Mouse (Mus musculus): ENCODE measurements at regions not wholly inside any gene's neighbourhood (a gene's known extent, or its start where the extent isn't known, plus 50 kb on each side); places are given as distances from the start of the nearest gene placed in this dataset.

DNA sequence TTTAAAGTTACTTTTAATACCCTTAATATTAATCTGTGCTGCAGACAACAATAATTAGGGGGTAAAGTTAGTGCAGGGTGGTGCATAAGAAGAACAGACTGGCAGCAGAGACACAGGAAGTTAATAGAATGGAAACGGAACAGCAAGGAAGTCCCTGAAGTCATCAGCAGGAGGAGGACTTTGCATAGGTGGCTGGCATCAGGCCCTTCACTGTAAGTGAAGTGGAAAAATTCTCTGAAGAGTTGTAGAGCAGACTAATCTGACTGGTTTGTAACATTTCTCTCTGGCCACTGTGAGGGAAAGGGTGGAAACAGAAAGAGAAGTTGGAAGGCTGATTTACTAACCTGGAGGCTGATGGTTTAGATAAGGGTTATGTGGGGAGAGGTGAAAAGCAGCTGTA, 195.5 kb upstream of the Prdm1 start:
- DNase-seq = no peak

DNA sequence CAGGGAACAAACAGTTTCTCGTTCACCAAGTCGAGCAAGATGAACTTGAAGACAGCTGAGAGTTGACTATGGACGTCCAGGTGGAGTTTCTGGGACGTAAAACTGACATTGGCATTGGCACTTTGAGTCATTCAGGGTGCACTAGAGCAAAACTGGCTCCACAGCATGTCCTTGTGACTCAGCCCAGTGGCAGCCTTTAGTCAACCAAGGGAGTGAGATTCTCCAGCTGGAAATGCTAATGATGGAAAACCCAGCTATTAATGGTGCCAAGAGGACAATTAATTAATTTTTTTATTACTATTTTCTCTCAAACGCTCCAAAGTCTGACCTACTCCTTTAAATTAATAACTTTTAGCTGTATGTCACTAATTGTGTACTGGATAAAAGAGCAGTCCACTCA, 195.0 kb upstream of the Prdm1 start:
- DNase-seq = no peak

DNA sequence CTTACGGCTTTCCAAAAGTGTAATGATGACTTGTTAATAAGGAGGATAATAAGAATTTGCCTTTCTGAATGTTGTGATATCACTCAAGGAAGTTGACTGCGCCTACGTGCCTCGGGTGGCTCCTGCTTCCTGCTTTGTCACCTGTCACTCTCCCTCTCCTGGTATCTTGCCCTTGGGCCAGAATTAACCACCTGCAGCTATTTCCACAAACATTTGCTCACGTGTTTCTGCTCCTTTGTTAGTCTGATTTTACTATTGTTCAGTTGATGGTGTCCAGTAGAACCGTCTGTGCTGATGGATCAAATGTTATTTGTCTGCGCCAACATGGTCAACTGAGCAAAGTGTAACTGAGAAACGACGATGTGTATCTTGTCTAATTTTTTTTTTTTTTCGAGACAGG, 193.4 kb upstream of the Prdm1 start:
- DNase-seq = no peak

DNA sequence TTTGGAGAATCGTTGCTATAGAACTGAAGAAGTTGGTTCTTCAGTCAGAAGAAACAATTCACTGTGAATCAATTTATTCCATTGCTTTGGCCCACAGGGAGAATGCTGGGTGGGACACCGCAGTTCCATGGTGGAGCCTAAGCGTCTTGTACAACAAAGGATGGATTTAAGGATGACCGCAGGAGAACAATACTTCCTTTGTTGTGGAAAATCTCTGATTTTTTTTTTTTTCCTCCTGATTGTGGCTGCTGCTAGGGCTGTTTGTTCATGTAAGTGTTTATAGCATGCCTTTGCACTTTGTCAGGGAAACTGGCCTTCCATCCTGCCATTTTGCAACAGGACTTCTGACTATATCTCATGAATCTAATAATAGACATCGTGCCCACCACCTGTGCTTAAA, 188.3 kb upstream of the Prdm1 start:
- no peak for DNase-seq

DNA sequence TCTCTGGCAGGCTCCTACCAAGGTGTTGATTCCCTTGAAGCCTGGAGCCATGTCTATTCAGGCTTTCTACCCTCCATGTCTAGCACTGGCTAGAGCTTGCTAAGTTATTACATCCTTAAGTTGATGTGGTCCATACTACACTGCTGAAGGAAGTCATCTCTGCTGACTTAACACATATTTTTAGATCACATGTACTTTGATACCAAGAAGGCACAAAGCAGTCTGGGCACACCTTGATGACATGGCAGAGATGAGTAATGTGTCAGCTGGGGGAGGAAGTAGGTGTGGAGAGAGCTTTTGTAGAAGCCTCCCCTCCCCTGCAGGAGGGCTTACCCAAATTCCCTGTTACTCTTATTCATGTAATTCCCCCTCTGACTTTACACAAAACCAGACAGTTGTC, 187.6 kb upstream of the Prdm1 start:
- no peak for DNase-seq

DNA sequence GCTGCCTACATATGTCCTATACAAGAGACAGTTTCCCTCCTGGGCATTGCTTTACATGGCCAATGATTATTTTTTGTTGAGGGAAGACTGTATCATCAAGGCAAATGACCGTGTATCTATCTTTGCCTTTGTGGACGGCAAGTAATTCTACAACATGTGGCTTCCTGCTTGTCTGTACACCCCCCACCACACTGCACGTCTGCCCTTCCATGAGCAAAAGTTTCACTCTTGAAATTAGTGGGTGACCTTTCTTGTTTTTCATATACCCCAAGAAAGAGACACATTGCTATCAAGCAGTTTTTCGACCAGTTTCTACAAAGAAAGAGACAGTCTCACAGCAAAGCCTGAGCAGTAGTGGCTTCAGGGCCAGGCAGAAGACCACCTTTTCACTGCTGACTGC, 180.5 kb upstream of the Prdm1 start:
- DNase-seq = no peak

DNA sequence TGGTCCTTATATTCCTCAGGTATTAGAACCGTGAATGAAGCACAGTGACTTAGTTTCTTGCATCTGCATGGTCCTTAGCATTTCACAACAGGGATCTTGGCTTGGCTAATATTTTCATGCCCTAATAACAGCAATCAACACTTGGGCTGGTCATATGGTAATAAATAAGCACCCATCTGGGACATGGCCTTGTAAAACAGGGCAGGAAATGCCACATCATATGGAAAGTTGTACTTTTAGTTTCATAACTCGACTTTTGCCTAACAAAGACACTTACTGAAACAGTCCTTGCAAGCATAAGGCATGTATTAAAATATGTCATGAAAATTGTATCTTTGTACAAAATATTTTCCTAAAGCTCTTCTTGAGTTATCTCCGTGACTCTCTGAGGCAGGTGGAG, 175.8 kb upstream of the Prdm1 start:
- DNase-seq = no peak

DNA sequence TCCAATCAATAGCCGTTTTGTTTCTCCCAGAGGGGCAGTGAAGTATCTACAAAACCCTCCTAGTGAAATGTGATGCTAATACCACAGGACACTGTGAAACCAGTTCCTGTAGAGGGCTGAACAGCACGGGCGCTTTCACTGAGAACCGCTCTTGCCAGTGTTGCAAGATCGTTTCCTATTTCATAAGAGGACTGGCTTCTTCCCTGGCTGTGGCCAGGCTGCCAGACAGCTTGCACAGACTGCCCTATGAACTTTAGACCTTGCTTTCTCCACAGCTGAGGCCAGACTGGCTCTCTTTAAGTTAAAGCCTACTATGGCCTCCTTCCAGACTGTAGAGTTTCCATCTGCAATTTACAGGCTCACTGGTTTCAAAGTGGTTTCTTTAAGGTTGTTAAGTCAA, 173.8 kb upstream of the Prdm1 start:
- no peak for DNase-seq

DNA sequence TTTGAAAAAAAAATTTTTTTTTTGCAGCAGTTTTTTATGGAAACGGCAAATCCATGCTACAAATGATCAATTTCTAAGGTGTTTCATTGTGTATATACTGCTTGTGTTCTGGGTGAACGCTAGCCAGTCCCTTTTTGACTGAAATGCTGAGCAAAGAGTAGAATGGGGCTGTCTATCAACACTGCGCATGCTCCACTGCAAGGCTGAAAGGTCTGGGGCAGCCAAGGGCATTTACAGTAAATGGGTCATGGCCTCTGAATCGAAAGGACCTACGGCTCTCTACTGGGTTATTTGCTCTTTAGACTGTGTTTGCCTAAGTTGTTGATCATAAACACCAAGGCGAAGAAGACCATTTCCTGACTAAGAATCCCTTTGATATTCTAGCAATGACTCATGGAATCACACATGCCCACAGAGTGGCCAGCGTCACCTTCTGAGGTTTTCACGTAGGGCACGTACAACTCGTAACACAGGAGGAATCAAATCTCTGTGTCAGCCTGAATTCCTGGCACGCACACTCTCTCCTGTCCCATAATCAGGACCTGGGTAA, 171.8 kb upstream of the Prdm1 start:
- no peak for DNase-seq

DNA sequence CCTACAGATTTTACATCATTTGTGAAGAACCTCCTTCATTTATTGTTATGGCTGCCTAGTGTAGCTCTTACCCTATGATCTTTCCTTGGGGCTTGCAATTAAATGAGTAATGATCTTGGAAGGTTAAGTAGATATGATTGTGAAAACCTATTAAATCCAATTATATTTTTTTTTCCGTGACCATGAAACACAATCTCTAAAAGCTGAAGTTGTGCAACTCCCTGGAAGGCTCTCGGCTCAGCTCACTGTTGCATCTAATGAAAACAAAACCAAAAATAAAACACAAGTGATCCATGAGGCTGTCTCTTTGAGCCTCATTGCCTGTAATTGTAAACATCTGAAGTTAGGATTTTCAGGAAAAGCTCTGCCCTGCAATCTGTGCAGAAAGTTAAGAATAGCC, 169.7 kb upstream of the Prdm1 start:
- no peak for DNase-seq

DNA sequence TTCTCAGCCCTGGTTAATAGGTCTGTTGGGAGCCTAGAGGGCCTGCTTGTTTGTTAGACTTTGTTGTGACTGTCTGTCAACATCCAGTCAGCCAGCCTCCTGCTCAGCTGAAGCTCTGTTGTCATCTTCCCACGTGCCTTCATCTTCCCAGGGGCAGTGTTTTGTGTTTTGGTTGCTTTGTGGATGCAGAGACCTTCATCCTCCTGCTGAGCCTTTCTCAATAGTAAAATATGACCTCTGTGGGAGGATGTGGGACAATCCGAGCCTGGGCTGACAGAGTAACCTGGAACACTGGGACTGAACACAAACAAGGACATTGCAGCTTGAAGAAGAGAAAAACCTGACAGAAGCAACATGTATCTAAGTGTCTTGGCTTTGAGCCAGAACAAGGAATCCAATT, 168.7 kb upstream of the Prdm1 start:
- no peak for DNase-seq

DNA sequence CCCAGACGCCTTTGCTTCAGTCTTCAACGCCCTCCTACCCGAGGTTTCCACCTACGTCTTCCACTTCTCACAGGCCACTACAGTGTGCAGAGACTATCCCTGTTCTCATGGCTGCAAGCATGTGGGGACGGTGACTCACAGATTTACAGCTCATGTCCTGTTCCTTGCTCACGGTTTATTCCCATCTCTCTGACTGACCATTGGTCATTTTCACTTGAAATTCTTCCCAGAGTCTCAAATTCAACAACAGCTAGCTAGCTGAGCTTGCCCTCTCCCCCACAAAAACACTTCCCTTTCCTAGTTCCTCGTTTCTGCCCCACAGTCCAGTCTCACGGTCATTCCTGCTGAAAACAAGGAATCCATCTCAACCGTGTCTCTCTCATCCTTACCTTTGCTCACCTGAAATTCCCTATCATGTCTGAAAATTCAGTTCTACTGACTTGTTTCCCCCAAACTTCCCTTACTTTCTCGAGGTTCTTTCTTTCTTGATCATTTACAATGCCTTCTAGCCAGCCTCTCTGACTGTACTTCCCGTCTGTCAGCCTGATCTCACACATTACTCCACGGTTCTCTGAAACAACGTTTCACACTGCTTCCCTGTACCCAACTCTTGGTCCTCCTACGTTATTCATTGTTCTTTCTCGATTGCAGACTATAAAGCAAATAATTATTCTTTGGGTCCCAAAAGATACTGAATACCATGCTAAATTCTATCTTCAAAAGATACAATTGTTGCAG, 163.5 kb upstream of the Prdm1 start:
- no peak for DNase-seq

DNA sequence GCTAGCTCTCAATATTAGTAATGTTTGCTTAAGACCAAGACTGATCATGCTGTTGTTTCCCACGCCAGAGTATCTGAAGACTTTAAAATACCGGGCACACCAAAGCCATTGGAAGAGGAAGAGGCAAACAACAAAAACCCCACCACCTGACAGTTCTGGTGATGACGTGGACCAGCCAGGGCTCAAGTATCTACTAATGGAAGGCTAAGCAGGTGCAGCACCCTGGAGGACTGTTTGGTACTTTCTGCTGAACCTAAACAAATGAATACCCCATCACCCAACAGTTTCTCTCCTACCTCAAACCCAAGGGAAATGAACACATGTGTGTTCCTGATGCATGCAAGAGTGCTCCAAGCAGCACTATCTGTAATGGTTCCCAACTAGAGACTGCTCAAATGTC, 160.3 kb upstream of the Prdm1 start:
- DNase-seq = no peak

DNA sequence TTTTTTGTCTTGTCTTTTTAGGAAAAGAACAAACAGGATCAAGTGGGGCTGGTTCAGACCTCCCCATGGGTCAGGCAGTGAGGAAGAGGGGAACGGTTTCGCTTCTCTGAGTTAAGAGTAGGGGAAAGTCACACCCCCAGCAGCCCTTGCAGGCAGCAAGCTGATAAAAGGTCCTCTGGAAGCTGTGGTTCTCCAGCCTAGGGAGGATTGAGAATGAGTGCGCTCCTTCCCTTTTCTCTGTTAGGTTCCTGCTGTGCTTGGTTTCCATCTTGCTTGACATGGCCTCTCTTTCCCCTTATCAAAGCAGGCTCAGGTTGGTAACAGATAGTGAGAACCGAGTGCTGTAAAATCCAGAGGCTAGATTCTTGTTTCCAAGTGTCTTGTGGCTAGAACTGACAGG, 157.8 kb upstream of the Prdm1 start:
- DNase-seq = no peak

DNA sequence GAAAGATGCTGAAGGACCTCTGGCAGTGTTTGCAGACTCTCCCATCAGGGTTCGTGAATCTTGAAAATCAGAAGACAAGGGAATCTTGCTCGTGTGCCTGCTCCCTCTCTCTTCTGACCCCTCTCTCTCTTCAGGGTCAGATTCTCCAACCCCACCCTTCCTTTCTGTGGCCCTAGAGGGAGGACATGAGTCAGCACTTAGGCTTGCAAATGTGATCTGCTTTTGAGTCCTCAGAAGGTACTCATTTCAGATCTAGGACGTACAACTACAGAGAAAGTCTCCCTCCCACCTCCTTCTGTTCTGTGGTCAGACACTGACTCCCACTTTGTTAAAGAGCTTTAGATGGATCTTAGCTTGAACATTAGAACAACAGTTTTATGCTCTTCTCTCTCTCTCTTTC, 156.9 kb upstream of the Prdm1 start:
- no peak for DNase-seq

DNA sequence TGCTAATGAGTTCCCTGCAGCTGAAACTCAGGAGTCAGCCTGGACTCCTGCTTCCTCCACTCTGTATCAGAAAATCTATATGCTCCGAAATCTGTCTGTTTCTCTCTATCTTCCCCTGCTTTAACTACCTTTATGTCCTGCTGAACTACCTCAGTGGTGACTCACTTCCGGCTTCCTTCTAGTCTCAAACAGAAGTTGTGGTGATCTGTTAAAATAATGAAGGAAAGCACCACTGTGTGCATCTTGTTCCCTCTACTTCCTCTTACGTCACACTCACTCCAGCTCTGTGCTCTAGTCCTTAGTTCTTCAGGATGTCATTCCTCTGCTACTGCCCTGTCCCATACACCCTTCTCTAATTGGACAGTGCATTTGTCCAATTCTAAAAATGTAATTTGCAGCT, 148.2 kb upstream of the Prdm1 start:
- DNase-seq = no peak

DNA sequence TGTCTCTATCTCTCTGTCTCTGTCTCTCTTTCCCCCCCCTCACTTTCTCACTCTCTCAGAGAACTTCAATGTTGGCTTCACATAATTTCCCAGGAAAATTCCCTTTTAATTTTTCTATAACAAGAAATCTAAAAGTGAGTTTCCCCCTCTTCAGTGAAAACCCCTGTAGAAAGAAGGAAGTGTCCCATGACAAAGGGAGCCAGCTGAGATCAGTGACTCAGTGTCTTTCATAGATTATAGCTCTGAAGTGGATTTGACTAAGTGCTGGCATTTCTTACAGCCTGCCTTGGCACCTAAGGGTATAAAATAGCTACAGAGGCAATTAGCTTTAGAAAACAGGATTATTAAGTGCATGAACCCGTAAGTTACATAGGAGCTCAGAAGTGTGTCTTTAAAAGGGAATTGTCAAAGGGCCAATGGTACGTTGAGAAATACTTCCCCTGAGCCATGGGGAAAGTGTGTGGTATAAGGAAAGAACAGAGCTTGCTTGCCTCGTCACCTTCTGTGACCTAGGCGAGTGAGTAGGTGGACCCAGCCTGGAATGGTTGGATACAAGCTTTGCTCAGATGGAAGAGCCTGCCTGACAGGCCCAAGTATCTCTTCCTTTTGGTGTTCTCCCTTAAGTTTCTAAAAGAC, 137.3 kb upstream of the Prdm1 start:
- no peak for DNase-seq

DNA sequence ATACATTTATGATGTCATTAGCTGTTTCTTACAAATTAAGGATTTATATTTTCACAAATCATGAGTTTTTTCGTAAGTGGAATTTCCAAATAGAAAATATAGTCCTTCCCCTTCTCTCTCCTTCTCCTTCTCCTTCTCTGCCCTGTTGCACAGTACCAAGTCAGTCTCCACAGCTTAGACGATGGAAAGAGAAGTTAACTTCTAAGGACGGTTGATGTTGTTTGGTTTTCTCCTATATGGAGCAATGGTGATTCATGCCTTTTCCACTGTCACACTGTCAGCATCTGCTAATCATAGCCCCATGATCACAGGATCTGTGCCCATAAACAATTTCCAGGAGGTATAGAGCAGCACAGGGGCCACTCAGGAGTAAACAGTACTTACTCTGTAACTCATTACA, 131.2 kb upstream of the Prdm1 start:
- DNase-seq = no peak

DNA sequence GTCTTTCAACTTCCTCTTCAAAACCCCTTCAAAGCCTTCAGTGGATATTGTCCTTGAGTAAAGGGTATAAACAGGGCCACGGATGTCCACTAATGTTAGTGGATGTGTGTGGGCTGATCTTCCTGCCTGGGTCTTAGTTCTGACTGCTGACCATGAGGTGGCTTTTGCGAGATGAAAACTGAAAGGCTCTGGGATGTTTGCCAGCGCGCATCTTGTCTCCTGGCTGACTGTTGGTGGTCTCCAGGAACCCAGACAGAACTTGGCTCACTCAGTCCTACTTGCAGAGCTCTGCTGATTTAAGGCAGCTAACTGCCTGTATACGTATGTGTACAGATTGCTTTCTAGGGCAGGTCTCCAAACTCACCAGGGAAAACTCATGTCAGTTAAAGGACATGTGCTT, 125.5 kb upstream of the Prdm1 start:
- DNase-seq = no peak

DNA sequence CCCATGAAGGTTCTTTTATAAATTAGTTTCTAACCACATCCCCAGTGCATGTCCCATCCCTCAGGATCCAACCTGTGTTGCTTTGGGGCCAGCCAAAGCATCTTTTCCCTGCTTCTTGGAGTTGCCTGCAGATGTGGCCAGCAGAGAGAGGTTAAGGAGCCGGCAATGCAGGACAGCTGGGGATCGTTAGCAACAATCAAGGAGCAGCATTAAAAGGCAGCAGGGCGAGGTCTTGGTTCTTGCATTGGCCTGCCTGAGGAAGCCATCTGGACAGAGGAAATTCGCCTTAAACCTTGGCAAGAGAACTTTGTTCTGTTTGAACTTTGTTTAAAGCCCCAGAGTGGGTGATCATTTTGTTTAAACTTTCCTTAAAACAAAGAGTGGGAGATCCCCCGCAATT, 118.7 kb upstream of the Prdm1 start:
- DNase-seq = no peak

DNA sequence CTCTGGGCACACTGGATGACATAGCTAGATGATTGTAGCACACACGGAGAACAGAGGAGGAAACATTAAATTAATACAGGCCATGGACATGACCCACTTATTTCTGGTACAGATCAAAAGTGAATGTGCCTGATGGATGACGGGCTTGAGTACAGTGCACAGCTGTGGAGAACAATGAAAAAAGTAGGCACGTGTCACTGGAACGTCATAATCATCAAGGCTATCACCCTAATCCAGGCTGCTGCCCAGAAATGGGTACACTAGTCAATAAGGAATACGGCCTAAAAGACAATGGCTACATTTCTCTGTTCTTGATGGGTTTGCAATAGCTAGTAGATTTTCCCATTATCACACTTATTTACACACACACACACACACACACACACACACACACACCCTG, 118.3 kb upstream of the Prdm1 start:
- no peak for DNase-seq

DNA sequence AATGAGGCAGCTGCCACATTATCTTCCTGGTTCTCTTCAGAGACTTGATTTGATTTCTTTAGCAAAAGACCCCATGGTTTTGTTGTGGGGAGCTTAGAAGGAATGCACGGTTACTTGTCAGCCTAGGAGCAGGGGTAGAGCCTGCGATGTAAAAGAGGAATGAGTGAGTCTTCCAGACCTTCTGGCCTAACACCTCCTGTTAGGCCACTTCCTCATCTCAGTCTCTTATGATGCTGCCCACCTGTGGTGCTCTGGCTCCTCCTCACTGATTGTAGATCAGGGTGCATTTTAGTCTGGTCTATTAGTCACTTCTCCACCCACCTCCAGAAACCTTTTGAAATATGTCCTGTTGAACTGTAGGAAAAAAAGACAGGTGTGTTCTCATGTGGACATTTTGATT, 113.3 kb upstream of the Prdm1 start:
- DNase-seq = no peak

DNA sequence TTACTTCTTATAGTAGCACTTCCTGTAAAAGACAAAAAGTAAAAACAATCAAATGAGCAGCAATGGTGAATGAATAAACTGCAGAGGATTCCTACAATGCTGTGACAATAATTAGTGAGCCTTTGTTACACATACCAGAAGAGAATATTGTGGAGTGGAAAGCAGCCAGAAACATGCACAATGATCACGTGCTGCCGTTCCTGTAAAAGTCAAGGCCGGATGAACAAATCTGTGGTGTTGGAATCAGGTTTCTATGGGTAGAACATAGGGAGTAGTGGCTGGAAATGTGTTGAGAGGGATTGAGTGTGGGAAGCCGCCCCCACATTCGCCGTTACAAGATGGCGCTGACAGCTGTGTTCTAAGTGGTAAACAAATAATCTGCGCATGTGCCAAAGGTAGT, 112.3 kb upstream of the Prdm1 start:
- no peak for DNase-seq

DNA sequence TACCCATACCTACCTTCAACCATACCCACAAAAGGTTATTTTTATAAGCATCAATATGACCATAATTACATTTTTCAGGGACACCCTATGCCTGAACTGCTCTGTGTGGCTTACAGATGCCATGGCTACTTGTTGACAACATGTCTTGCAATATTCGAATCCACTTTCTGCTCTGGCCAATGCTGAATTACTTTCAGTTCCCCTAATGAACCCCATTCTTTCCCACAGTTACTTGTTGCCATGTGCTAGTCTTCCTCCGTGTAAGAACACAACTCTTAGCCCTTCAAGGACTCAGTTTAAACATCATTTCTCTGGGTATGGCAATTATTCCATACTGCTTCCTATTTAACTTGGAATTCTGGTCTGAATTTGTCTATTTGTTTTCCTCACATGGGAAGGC, 110.4 kb upstream of the Prdm1 start:
- DNase-seq = no peak

DNA sequence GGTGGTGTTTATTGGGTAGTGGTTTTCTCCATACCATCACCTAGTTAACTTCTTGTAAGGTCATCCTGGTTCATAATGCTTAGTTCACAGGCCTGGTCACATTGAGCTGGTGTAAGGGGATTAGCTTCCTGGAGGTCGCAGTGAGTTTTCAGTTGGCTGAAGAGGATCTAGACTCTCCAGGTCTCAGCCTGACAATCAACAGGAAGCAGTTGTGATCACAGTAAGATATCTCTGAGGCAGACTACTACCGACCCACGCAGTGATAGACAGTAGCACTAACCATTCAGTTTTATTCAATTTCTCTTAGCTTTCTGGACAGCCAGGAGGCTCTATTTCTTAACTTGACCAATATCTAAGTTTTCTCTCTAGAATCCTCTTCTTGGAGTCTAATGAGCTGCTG, 108.5 kb upstream of the Prdm1 start:
- no peak for DNase-seq

All from thymus, postnatal 36 days (tissue).